Mouse (Mus musculus): ENCODE results near the gene Paqr9.

The Paqr9 gene

DNA sequence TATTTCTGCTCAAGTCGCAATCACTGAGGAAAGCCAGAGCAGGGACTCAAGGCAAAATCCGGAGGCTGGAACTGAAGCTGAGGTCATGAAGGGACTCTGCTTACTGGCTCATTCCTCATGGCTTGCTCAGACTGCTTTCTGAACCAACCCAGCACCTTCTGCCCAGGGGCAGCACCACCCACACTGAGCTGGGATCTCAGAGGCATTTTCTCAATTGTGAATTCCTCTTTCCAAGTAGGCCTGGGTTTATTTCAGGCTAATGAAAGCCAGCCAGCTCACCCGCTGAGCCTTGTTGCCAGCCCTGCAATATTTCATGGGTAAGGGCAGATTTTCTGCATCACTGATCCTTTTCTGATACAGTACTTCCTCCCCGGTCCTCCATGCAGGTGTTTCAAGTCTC lies 12.0 kb downstream of the Paqr9 start:
- intact Hi-C loops (cut with DNase I): no loop called here

GRCm38 (mm10) chr9:95572558-95572957 lies 13.1 kb downstream of the Paqr9 start:
- intact Hi-C loops (cut with DNase I): no loop called here

- intact Hi-C loops (cut with DNase I): no loop called here
These were observed 14.7 kb downstream of the Paqr9 start for GRCm38 (mm10) chr9:95574116-95574515.

GRCm38 (mm10) chr9:95577502-95577901 lies 18.0 kb downstream of the Paqr9 start:
- intact Hi-C loops (cut with DNase I): no loop called here

GRCm38 (mm10) chr9:95578366-95578895 lies 19.0 kb downstream of the Paqr9 start:
- intact Hi-C loops (cut with DNase I): no loop called here

- intact Hi-C loops (cut with DNase I): no loop called here
These were observed 21.7 kb downstream of the Paqr9 start for GRCm38 (mm10) chr9:95581021-95581757.

DNA sequence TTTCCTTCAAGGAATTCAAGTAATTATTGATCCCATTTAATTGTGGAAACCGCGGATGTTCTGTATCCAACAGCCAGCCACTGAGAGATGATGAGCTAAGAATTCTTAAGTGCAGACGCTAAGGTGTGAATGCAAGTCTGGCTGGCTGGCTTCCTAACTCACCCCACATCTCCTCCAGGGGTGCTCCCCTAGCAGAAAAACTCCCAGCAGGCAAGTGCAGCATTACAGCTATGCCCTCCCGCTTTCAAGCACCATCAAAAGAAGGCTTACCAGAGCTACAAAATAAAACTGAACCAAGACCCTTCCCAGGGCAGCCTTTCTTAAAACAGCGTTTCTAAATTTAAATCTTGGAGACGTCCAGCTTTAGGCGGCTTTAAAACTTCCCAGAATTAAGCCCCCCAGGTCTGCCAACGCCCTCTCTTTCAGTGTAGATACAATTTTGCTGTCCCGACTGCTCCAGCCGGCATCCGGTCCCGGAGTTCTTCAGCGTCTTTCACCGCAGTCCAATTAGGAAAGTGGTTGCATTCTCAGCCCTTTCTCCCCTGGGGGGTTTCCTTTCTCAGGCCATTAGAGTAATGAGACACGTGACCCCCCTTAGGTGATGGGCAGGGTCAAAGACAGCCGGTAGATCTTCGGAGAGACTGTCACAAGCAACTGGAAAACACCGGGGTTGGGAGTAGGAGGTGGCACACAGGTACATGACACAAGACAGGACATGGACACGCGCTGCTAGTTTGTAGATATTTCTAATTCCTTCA lies 22.5 kb downstream of the Paqr9 start:
- intact Hi-C loops (cut with DNase I): no loop called here

DNA sequence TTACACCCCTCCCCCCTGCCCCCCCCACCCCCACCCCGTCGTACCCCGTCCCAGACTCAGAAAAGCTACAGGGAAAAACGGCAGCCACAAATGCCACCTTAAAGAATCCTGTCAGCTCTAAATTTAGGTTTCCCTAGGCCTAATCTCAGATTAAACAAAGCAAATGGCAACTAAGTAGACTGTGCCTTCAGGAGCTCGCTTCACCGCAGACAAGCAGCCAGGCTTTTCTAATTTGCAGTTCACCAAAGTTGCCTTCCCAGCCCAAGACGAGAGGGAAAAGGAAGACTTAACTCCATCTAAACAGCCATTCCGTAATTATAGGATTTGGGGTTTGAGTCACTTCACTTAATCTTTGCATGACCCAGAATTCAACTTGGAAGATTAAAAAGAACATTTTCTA lies 23.1 kb downstream of the Paqr9 start:
- intact Hi-C loops (cut with DNase I): no loop called here

DNA sequence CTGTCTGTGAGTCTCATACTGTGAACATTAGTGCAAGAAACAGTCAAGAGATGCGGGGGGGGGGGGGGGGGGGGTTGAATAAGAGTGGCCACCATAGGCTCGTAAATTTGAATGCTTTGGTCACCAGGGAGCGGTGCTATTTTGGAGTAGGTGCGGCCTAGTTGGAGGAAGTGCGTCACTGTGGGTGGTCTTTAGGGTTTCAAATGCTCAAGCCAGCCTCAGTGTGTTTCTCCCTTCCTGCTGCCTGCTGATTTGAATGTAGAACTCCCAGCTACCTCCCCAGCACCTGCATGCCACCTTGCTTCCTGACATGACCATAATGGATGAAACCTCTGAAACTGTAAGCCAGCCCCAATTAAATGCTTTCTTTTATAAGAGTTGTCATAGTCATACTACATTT lies 26.6 kb downstream of the Paqr9 start:
- intact Hi-C loops (cut with DNase I): no loop called here

- intact Hi-C loops (cut with DNase I): no loop called here
These were observed 28.6 kb downstream of the Paqr9 start for GRCm38 (mm10) chr9:95588070-95588469.

GRCm38 (mm10) chr9:95594291-95594690 lies 34.8 kb downstream of the Paqr9 start:
- intact Hi-C loops (cut with DNase I): no loop called here

DNA sequence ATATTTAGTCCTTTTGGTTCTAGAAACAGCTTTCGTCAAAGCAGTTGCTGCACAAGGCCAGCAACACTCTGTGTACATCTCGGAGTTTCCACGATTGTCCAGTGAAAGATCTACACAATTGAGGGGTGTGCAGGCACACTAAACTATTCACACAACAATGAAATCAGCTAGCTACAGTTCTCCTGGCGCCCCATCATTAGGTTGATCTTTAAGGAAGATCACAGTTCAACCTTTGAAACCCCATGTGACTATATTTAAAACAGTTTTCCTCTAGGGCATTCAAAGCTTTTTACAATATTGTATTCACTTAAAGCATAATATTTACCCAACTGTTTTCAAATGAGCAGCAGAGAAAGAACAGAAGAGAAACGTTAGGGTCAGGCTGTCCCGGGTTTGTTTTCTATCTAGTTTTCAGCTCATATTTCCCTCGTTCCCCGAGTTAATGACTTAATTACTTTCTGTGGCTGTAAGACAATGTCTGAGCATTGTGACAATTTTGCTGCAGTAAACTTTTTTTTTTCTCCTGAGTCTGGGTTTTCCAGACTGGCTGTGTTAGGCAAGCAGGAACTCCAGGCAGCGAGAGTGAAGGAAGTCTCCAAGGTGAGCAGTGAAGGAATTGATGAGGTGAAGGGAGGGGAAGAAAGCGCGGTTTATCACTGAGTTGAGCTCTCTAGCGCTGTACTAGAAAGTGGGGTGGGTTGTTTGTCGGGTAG lies 38.2 kb downstream of the Paqr9 start:
- intact Hi-C loops (cut with DNase I): no loop called here

DNA sequence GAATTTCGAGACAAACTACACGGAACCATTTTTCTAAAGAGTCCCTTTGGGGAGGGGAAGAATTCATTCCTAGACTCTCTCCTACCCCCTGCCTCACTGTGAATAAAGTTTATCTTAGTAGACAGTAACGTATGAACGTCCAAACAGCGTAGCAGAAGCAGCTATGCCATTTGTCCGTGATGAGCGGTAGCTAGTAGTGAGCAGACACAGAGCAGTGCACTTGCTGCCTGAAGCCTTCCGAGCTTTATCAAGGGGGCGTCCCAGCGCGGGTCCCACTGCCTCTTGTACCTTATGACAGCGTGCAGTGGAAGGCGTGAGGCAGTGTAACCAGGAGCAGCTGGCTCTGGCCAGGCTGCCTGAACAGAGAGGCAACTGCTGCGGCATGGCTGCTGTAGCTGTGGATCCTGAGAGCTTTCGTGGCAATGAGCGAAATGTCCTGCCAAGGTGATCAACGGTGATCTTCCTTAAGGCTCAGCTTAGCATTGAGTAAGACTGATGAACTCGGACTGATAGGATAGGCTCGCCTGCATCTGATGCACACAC lies 38.8 kb downstream of the Paqr9 start:
- intact Hi-C loops (cut with DNase I): no loop called here

DNA sequence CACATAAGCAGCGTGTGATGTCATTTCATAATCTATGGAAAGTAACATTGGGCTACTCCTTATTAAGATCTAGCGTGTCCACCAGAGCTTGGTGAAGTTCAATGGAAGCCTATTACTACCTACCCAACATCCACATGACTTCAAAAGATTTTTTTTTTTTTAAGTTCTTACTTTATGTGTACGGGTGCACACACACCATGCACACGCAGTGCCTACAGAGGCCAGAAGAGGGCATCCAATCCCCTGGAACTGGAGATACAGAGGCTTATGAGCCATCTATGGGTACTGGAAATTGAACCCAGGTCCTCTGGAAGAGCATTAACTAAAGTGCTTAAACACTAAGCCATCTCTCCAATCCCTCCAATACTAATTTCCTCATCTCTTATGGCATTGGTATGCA lies 39.9 kb downstream of the Paqr9 start:
- intact Hi-C loops (cut with DNase I): no loop called here

DNA sequence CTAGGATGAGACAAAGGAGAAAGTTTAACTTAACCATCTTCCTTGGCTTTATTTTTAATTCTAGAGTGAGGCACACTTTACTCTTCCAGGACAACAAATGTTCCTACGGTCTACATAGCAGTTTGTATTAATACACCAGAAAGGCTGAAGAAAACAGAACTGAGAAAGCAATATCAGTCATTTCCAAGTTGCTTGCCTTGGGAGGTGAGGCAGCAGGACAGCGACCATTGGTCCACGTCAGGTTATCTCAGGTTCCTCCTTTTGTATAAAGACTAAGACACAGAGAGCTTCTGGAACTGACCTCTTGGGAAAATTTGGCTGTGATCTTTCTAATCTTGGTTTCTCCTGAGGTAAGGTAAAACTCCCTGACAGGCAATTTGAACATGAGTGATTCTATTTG lies 43.4 kb downstream of the Paqr9 start:
- intact Hi-C loops (cut with DNase I): no loop called here

DNA sequence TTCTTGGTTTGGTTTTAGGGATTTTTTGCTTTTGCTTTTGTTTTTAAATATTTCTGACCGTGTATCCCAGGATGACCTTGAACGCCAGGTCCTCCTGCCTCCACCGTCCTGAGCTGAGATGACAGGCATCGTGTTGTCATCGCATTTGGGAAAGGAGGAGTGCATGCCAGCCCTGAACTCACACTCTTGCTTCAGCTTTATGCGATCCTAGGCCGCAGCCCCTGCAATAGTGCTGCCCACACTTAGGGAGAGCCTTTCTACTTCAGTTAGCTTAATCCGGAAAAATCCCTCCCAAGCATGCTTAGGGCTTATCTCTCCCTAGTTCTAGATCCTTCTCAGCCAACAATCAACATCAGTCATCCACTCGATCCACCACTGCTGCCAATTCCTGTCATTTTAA lies 43.9 kb downstream of the Paqr9 start:
- intact Hi-C loops (cut with DNase I): no loop called here

- intact Hi-C loops (cut with DNase I): no loop called here
These were observed 47.7 kb downstream of the Paqr9 start for GRCm38 (mm10) chr9:95607196-95607595.

GRCm38 (mm10) chr9:95612246-95612768 lies 52.9 kb downstream of the Paqr9 start:
- intact Hi-C loops (cut with DNase I): no loop called here

DNA sequence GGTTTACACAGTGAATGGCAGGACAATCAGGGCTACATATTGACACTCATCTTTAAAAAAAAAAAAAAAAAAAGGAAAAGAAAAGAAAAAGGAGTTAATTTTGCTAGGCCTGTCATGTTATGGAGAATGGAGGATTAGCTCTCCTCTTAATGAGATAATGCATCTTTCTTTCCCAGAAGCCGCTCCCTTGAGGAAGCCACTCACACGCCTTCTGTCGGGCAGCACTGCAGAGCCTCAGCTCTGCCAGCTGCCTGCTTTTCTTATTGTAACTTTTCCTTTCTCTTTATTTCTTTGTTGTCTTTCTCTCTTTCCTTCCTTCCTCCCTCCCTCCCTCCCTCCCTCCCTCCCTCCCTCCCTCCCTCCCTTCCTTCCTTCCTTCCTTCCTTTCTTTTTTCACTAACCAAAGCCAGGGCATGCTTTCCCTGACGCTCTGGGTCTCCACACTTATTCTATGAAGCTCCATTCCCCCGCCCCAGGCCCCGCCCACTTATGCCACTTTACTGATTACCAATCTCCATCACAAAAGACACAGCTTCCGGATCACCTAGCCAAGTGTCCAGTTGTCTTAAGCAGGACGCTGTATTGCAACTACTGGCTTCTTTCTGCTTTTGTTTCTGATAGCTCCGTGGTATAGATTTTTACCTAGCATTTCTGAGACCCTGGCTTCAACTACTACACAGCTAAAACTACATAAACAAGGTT lies 54.1 kb downstream of the Paqr9 start:
- intact Hi-C loops (cut with DNase I): no loop called here

GRCm38 (mm10) chr9:95614861-95615615 lies 55.6 kb downstream of the Paqr9 start:
- intact Hi-C loops (cut with DNase I): no loop called here

All from adrenal gland (tissue).